Mouse (Mus musculus) small intestine, adult 2 months (tissue): ENCODE data around the gene Galnt6. TPM values are rescaled to one million over a fixed set of nuclear protein-coding genes. Genes with fewer than 3 reads are reported as not detected.
A peak's percentile ranks its signal among the peaks of the same experiment; 100 is the strongest.
"Not testable (repeated sequence)": the region's sequence is repeated elsewhere in the genome, so short reads cannot be mapped to it uniquely, and the experiment has no call there.

Experiments
- H3K27ac ChIP-seq: fragments of 200-500 bp; 2 replicates; pipeline ENCODE4 v1.5.1; 2012; ENCODE audit warnings: low read depth, low read length, control low read depth, inconsistent platforms; ENCODE audit not compliant: insufficient read depth
- H3K27me3 ChIP-seq: fragments of 200-500 bp; 2 replicates; pipeline ENCODE4 v1.6.1; 2012; ENCODE audit warnings: mild to moderate bottlenecking, moderate library complexity, low read length, inconsistent platforms; ENCODE audit not compliant: control insufficient read depth, insufficient read depth
- H3K36me3 ChIP-seq: fragments of 200-500 bp; 2 replicates; pipeline ENCODE4 v1.6.1; 2012; ENCODE audit warnings: mild to moderate bottlenecking, low read length, control low read depth, inconsistent platforms; ENCODE audit not compliant: control insufficient read depth, insufficient read depth
- H3K4me1 ChIP-seq: fragments of 200-500 bp; 2 replicates; pipeline ENCODE4 v1.6.1; 2012; ENCODE audit warnings: low read length, inconsistent platforms, mixed read lengths; ENCODE audit not compliant: control insufficient read depth, insufficient read depth, insufficient read length
- H3K4me3 ChIP-seq: fragments of 200-500 bp; 2 replicates; pipeline ENCODE4 v1.5.1; 2012; ENCODE audit warnings: low read depth, mild to moderate bottlenecking, control low read depth, inconsistent platforms, low read length, moderate library complexity
- CTCF ChIP-seq: fragments of 200-500 bp; IDR thresholded peaks from 2 replicates; pipeline ENCODE4 v1.5.1; 2012; ENCODE audit warnings: low read depth, mild to moderate bottlenecking, control low read depth, inconsistent platforms, low read length, moderate library complexity, mixed read lengths; ENCODE audit not compliant: insufficient replicate concordance, insufficient read length; ENCODE audit errors: extremely low read depth
- POLR2A ChIP-seq: fragments of 200-500 bp; IDR thresholded peaks from 2 replicates; pipeline ENCODE4 v1.6.1; 2012; ENCODE audit warnings: low read depth, mild to moderate bottlenecking, control low read depth, inconsistent platforms, low read length, moderate library complexity
- WGBS: fragments of 180-500 bp; shearing (Covaris S2); methylation state at CpG from one replicate; pipeline ENCODE4 v1.1.7; 2018; 5-methylcytosine and 5-hydroxymethylcytosine counted together
- polyA plus RNA-seq: library from polyadenylated mRNA; depleted of rRNA; stranded (reverse); fragments of >200 nt; gene quantifications from 2 replicates; pipeline ENCODE4 v1.2.3, GENCODE M21; 2012; rRNA removed

Gene Galnt6
- polyA plus RNA-seq, result 35.2 and 73.0 TPM in 2 replicates

- TF ChIP-seq CTCF, result no peak
- peak; percentile 59; the same call in 1 of the 2 replicates for TF ChIP-seq POLR2A
- Histone ChIP-seq H3K4me3 (peak within 1 kb of the TSS; percentile 75), H3K27me3 (no peaks in the 10 kb centered on the region), H3K36me3 (peaks cover 9% of the 10 kb centered on the region), H3K27ac (peak within 1 kb of the TSS; percentile 93), H3K4me1 (peaks cover 18% of the 10 kb centered on the region)
- WGBS, result 13% methylated on average over 56 of the region's 57 CpGs
Measured at GRCm38 (mm10) chr15:100729281-100729985, at the start of gene Galnt6. TSS of gene Galnt6 (minus strand) at chr15:100729376.

GRCm38 (mm10) chr15:100777020-100778016 lies 48.1 kb upstream of the Galnt6 start:
- 33% methylated on average over 32 of the region's 32 CpGs for WGBS
- Histone ChIP-seq H3K36me3 (no peaks in the 10 kb centered on the region), H3K4me1 (no peaks in the 10 kb centered on the region), H3K27me3 (peaks cover 21% of the 10 kb centered on the region; the same call in 1 of the 2 replicates), H3K27ac (no peak overlapping the region), H3K4me3 (no peak overlapping the region)
- TF ChIP-seq CTCF, result no peak
- TF ChIP-seq POLR2A, result no peak

GRCm38 (mm10) chr15:100776424-100776823 lies 47.2 kb upstream of the Galnt6 start:
- TF ChIP-seq CTCF (no peak), POLR2A (no peak)
- H3K27me3 ChIP-seq, result peaks cover 22% of the 10 kb centered on the region; the same call in 1 of the 2 replicates
- H3K4me1 ChIP-seq, result no peaks in the 10 kb centered on the region
- H3K36me3 ChIP-seq, result no peaks in the 10 kb centered on the region
- no peak overlapping the region for H3K27ac ChIP-seq
- WGBS, result 87% methylated on average over 3 of the region's 3 CpGs
- H3K4me3 ChIP-seq, result no peak overlapping the region

GRCm38 (mm10) chr15:100775189-100776166 lies 46.3 kb upstream of the Galnt6 start:
- Histone ChIP-seq H3K4me3 (no peak overlapping the region), H3K27ac (no peak overlapping the region), H3K36me3 (no peaks in the 10 kb centered on the region), H3K4me1 (no peaks in the 10 kb centered on the region), H3K27me3 (peaks cover 19% of the 10 kb centered on the region; the same call in 1 of the 2 replicates)
- 66% methylated on average over 19 of the region's 19 CpGs for WGBS
- TF ChIP-seq CTCF (no peak), POLR2A (no peak)

- H3K4me3 ChIP-seq, H3K4me1 ChIP-seq, H3K36me3 ChIP-seq, H3K27ac ChIP-seq: not testable (repeated sequence)
- WGBS, result 89% methylated on average over 6 of the region's 6 CpGs
- peaks cover 19% of the 10 kb centered on the region; the same call in 1 of the 2 replicates for H3K27me3 ChIP-seq
Measured at GRCm38 (mm10) chr15:100773859-100774258, 44.7 kb upstream of the Galnt6 start.

GRCm38 (mm10) chr15:100772685-100773084 lies 43.5 kb upstream of the Galnt6 start:
- H3K4me3 ChIP-seq, result no peak overlapping the region
- 86% methylated on average over 4 of the region's 4 CpGs for WGBS

More at GRCm38 (mm10) chr15:100772685-100773084, 43.5 kb upstream of the Galnt6 start:
- Histone ChIP-seq H3K27ac (no peak overlapping the region), H3K27me3 (peaks cover 15% of the 10 kb centered on the region; the same call in 1 of the 2 replicates), H3K4me1 (no peaks in the 10 kb centered on the region), H3K36me3 (no peaks in the 10 kb centered on the region)
- TF ChIP-seq POLR2A (no peak), CTCF (no peak)
